Mouse (Mus musculus): ENCODE data around the gene Sema4a.
"Not testable (repeated sequence)": the region's sequence is repeated elsewhere in the genome, so short reads cannot be mapped to it uniquely, and the experiment has no call there.

Gene Sema4a

DNA sequence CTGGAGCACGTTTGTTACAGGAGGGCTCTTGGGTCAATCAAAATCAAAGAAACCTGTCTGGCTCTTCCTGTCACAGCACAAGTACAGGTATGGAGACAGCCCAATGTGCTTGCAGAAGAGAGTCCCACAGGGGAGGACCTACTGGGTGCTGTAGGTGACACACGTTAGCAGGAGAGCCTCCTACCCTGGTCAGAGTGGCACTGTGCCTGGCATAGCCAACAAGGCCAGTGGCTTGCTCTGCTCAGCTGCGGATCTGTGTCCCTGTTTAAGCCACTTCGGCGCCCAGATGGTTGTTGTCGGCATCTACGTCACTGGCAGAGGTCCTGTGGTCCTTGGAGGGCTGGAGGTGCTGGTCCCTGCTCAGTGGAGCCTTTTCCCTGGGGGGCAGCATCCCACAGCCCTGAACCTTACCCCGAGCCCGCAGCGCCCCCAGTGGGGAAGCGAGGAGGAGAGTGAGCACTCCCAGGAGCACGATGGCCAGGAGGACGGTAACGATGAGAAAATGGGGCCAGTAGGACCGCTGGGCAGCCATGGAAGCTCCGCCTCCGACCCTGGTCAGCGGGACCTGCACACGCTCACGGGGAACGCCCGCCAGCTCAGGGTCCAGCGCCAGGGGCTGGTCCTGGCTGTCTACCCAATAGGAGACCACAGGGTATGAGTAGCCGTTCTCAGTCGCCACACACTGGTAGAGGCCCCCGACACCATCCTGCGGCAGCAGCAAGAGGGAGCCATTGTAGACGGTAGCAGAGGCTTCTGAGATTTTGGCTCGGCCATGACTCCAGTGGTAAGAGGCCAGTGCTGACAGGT lies 24.4 kb downstream of the Sema4a start:
- no peak for DNase-seq (ENCODE audit: extremely low spot score, low read depth, low spot score)

DNA sequence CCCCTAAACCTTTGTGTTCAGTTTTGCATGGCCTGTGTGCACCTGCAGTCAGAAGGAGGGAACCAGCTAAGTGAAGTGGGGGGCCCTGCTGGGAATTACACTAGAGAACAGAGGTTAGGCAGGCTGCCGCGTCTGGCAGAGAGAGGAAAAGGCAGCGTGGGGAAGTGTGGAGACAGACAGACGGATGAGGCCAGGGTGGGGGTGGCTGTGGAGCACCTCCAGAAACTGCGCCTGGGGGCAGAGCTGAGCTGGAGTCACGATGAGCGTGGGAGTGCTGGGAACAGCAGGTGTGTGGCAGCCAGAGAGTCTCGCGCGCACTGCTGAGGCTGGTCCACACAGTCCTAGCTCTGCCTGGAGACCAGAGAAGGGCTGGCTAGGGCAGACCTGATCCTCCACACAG lies 25.5 kb downstream of the Sema4a start:
- DNase-seq (ENCODE audit: extremely low spot score, low read depth, low spot score) = no peak

DNA sequence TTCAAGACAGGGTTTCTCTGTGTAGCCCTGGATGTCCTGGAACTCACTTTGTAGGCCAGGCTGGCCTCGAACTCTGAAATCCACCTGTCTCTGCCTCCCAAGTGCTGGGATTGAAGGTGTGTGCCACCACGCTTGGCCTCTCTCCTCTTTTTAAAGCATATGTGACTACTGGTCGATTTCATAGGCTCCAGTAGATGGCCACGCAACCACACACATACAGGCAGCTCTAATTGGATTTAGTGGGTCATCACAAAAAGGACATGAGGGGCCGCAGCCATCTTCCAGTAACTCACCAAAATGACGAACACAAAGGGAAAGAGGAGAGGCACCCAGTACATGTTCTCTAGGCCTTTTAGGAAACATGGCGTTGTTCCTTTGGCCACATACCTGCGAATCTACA lies 32.3 kb downstream of the Sema4a start:
- DNase-seq (ENCODE audit: extremely low spot score, low read depth, low spot score) = not testable (repeated sequence)

DNA sequence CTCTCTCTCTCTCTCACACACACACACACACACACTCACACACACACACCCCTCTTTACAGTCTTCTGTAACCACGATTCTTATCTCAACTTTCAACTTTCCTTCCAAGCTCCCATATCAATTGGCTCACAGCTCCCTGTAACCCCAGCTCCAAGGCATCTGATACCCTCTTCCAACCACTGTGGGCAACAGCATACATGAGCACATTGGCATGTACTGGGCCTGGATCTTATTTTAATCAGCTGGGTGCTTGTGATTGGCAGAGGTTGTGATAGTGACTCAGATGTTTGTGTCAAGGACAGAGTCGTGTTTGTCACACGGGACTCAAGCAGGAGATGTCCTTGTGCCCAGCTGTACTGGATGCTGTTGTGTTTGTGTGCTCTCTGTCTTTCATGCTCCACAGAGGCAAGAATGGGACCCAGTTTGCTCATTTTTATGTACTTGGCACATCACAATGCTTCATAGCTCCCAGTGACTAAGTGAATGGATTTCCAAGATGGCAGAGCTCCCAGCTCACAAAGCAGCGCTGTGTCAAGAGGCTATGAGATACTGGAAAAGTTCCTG lies 33.6 kb downstream of the Sema4a start:
- no peak for DNase-seq (ENCODE audit: extremely low spot score, low read depth, low spot score)

DNA sequence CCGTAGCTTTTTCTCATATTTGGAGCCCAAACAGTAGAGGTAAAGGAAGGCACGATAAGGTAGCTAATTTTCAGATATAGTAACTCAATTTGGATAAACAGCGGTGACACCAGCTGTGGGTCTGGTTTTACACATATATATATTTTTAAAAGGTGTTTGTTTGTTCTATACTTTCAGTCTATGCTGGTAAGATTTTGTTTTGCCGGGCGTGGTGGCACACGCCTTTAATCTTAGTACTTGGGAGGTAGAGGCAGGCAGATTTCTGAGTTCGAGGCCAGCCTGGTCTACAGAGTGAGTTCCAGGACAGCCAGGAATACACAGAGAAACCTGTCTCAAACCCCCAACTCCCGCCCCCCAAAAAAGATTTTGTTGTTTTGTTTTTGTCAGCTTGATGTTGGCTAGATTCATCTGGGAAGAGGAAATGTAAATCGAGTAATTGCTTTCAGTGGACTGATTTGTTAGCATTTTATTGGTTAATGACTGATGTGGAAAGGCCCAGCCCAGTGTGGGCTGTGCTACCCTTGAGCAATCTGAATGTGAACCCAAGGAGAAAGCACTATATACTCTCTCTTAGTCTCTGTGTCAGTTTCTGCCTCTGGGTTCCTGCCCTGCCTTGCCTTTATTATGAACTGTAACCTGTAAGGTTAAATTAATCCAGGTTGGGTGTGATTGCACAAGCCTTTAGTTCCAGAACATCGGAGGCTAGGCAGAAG lies 35.1 kb downstream of the Sema4a start:
- no peak for DNase-seq (ENCODE audit: extremely low spot score, low read depth, low spot score)

DNA sequence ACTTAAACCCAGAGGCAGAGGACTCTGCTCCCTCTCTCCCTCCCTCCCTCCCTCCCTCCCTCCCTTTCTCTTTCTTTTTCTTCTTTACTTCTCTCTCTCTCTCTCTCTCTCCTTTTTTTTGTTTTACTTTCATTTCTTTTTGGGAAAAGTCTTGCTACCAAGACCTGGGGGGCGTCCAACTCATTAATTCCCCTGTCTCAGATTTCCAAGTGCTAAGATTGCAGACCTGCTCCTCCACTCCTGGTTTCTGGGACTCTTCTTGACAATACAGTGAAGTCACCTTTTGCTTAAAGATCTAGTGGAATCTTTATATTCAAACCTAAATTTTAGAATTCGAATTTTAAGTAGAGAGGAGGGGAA lies 35.7 kb downstream of the Sema4a start:
- no peak for DNase-seq (ENCODE audit: extremely low spot score, low read depth, low spot score)

DNA sequence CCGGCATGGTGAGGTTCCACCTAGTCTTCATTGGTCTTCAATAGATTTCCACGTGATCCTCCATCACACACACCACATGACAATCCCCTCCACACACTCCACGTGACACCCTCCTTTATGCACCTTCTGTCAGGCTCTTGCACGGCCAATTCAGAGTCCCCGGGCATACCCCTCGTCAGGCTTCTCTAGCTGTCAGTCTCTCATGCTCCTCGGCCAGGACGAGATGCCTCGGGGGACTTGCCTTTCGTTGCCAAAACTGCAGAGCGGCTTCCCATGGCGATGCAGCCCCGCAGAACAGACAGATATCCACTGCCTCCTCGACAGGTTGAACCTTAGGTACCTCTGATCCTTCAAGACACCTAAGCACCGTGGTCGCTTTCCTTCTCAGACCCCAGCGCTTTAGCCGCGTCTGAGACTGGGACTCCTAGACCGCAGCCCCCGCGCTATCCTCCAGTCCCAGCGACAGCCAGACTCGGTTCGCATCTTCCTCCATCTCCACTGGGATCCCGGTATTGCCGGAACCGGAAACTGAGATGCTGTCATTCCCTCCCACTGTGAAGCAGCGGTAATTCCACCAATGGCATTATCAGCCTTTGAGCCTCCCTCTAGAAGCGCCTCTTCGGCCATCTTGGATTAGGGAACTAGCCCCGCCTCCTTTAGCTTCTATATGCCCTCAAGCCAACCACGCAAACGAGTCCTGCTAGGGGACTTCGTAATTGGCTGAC lies 36.2 kb downstream of the Sema4a start, which contains the start of gene Slc25a44:
Gene Slc25a44 (minus strand): TSS at position 535 of the 725 bp plus-strand sequence.
- DNase-seq (ENCODE audit: extremely low spot score, low read depth, low spot score) = peak; percentile 97

DNA sequence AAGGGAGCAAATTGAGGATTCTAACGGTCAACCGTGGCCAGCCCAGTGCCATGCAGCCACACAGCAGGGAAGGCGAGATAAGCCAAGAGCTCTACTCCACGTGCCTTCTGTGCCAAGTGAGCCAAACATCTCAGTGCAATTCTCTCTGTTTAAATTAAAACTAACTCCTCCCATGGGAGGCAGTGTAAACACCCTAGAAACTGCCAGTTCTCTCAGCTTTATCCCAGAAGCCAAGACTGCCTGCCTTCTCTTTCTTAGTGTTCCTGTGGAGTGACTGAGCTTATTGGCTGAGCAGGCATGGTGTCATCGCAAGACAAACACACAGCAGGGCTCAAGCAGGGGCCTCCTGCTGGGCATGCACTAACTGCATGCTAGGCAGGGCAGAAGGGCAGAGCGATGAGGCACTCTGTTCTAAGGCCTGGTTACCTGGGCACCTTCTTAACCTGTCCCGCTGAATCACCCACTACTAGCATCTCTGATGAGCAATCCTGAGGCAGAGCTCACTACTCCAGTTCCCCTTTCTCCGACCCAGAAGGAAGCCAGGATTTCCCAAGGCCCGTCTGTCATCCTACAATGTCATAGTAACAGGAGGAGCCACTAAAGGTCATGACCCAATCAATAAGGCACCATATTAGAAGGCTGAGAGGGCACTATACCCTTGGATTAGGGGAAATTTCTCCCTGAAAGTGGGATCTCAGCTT lies 38.8 kb downstream of the Sema4a start:
- no peak for DNase-seq (ENCODE audit: extremely low spot score, low read depth, low spot score)

DNA sequence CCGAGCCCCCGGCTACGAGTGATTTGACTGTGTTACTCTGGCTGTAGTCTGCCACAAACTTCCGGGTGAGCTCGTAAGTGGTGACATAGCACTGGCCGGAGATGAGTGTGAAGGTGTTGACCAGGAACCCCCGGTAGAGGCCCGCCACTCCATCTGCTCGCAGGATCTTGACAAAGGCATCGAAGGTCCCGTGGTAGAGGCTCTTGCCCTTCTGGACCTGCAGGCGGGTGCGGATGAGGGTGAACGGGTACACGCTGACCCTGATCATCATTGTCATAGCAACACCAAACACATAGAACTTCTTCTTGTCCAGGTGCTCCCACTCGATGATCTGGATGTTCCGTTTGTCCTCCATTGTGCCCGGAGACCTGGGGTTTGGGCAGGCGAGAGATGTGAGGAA lies 40.2 kb downstream of the Sema4a start:
- no peak for DNase-seq (ENCODE audit: extremely low spot score, low read depth, low spot score)

DNA sequence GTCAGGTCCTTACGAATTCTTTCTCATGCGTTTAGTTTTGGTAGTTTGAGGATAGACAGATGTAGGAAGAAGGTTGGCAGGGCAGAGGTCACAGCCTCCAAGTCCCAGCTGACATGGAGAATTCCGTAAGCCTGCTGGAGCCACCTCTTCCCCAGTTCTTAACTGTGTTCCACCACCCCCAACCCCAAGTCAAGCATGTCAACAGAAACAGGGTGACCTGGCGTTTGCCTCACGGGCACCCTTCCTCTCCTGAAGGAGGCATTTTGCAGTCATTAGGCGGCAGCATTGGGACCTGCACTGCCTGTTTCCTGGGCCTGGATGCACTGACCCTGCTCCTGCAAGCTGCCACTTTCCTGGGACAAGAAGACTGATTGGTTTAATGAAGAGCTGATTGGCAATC lies 43.0 kb downstream of the Sema4a start:
- no peak for DNase-seq (ENCODE audit: extremely low spot score, low read depth, low spot score)

DNA sequence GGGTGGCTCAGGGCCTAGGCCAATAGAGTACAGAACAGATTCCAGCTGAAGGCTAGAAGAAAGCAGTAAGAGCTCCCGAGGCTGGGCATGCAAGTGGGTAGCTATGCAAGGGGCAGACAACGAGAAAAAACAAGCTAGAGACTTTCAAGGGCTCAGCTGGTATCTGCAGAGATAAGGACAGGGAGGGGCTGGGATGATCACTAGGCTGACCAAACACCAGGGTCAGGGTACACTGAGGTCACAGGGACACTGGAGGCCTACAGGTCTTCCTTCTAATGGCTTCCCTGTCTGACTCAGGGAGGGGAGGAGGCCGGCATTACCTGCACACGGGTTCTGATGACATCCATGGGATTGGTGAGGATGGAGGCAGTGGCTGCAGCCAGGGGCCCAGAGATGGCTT lies 45.3 kb downstream of the Sema4a start:
- DNase-seq (ENCODE audit: extremely low spot score, low read depth, low spot score) = no peak

DNA sequence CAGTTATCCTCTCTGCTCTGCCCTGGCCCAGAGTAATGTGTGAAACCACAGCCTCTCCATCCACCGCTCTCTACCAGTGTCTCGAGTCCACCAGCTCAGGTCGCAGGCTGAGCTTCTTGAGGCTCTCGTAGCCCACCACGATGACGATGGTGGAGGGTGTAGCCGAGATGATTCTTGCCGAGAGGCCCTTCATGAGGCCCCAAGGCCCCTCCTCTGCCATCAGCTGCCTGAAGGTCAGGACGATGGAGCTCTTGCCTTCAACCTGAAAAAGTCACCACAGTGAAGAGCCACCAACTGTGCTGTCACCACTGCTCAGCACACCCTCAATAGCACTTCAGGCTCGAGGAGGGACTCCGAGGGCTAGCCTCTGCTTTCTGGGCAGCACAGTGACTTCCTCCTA lies 48.3 kb downstream of the Sema4a start:
- DNase-seq (ENCODE audit: extremely low spot score, low read depth, low spot score) = no peak

DNA sequence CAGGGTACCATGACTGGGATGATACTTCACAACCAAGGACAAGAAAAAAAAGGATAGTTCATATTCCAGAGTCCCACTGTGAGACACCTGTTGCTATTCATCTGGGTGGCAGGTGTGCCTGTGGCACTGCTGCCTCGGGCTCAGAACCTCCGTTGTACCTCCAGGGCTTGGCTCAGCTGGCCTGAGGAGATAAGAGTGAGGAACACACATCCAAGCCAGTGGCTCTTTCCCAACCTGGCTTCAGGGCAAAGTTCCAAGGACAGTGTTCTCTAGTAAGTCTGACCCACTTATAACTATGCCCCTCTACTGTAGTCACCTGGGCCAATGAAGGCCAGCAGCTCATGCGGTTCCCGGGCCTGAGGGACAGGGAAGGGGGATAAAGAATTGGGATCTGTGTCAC lies 49.3 kb downstream of the Sema4a start:
- no peak for DNase-seq (ENCODE audit: extremely low spot score, low read depth, low spot score)

DNA sequence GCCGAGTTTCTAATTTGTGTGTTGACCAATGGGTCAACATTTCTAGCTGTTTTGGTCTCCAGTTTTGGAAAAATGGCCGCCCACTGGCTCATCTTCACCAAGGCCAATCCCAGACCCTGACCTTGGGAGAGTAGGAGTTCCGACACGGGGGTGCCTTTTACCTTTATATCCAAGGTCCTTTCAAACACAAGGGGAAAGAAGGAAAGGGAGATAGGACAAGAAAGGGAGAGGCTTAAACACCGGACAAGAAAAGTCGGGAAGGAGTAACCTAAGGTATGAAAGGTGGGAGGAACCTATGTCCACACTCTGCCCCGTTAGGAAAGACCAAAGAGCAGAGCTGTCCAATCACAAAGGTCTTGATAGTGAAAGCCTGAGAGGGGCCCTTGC lies 50.3 kb downstream of the Sema4a start:
- DNase-seq (ENCODE audit: extremely low spot score, low read depth, low spot score) = no peak

DNA sequence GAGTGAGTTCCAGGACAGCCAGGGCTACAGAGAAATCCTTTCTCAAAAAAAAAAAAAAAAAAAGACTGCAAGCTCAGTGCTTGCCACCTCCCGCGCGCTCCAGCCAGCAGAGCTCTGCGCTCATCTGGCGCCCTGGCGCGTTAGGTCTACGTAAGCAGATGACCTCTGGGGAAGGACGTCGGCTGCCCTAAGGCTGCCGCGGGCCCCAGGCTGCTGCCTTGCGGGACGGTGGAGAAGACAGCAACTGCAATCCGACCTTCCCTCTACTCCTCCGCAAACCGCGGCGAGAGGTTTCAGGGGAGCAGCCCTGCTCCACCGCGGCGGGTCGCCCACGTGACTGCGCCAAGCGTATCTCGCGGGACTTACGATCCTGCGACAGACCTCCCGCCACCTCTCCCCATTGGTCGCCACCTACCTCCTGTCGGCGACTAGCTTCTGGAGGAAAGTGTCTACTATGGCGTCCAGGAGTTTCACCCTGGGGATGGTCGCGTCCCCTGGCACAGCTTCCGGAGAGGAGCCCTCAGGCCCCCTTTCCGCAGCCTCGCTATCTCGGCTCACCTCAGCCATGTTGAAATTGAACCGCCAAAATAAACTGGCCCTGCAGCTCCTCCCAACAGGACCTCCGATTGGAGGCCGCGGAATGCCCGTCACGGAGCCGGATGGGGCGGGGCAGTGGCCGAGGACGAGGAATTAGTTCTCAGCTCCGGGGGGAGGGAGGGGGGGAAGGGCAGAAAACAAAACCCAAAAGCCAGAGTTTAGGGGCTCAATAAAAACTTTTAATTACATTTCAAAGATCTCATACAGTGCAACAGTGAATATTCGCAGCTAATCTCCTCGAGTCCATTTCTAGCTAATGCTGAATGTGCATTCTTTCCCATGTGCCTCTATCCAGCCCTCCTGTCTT lies 51.0 kb downstream of the Sema4a start, which contains the start of gene Pmf1:
Gene Pmf1 (minus strand): TSS at position 591 of the 904 bp plus-strand sequence.
- peak; percentile 72 for DNase-seq (ENCODE audit: extremely low spot score, low read depth, low spot score)

DNA sequence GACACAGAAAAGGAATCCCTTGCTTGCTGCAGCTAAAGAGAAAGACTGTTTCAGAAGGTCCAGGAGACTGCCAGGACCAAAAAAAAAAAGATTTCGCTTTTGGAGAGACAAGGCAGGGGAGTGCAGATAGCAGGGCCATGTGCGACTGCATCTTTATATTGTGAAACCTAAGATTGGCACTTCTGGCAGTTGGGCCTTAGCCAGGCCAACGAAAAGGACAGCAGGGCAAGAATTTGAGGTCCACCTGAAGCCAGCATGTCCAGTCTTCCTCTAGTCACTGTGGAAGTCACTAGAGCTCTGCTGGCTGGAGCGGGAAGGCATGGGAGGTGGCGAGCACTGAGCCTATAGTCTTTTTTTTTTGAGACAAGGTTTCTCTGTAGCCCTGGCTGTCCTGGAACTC lies 52.0 kb downstream of the Sema4a start:
- DNase-seq (ENCODE audit: extremely low spot score, low read depth, low spot score) = no peak

DNA sequence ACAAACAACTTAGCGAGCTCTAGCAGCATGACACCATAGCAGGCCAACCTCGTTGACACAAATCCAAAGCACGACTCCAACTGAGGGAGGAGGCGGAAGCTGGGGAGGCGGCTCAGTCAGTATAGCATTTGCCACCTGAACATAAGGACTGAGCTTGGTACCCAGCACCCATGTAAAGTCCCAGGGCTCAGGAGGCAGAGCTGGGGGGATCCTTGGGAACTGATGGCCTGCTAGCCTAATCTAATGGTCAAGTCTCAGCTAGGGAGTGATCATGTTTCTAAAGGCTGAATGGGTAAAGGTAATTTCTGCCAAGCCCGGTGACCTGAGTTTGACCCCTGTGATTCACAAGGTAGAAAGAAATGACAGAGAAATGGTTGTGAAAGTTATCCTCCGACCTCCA lies 53.5 kb downstream of the Sema4a start:
- DNase-seq (ENCODE audit: extremely low spot score, low read depth, low spot score) = no peak

DNA sequence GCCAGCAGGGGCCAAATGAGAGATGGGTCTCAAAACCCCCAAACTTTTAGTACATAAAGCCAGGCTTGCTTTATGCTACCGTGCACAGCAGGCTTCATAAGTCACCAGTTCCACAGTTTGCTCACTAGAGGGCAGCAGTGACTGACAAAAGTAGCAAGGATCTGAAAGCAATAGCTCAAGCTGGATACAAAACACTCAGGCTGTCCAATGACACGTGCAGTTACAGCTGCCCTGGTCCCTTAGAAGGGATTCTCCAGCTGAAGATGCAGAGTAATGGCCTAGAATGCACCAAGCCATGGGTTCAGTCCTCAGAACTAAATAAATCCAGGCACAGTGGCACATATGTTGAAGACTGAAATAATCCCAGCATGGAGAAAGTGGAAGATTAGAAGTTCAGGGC lies 53.9 kb downstream of the Sema4a start:
- DNase-seq (ENCODE audit: extremely low spot score, low read depth, low spot score) = peak; percentile 75

DNA sequence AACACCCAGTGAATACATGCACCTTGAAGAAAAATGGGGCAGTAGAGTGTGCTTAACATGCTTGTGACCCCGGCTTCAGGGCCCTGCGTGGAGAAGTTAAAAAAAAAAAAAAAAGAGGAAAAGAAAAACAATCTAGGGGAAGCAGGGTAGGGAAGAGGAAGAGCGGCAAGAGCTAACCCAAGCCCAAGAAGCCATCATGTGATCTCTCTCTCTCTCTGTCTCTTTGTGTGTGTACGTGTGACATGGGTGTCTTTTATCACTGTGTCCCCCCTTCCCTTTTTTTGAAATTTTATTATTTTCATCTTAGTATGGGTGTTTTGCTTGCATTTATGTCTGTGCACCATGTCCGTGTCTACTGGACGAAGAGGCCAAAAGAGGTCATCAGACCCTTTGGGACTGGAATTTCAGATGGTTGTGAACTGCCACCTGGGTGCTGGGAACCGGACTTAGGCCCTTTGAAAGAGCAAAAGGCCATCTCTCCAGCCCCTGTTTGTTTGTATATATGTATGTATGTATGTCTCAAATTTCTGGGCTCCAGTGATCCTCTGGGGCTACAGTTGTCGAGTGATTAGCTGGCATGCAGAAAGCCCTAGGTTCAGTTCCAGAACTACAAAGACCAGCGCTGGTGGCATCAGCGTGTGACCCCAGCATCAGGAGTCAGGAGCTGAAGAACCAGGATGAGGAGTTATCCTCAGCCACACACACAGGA lies 57.3 kb downstream of the Sema4a start:
- DNase-seq (ENCODE audit: extremely low spot score, low read depth, low spot score) = no peak

All from hindlimb bud, embryonic 11.5 days (tissue).